Mouse (Mus musculus) CH12.LX (cell line): ENCODE measurements around the gene Hibadh.

Source experiments
- CHD2 ChIP-seq: IDR thresholded peaks from 2 replicates; pipeline ENCODE4 v1.6.1; 2011; ENCODE audit warnings: low read length, improper control_type of control experiment
- NRF1 ChIP-seq: IDR thresholded peaks from 2 replicates; pipeline ENCODE4 v1.6.1; 2014; ENCODE audit warnings: low read depth, mild to moderate bottlenecking, inconsistent platforms, low read length, improper control_type of control experiment, moderate library complexity

DNA sequence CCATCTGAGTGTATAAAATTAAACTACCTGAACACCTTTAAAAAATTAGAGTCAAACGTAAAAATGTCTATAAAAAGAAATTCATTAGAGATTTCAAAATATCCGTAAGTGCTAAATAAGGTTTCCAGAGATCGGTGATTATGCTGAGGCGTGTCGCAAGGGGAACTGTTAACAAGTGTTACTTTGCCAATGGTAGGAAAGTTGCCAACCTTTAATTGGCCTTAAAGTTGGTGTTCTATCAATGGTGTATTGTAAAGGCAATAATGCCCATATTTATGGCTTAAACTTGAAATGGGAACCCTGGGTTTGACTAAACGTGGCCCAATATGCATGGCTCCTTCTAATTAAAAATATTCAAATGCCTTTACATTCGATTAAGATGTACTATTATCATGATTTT, 33.5 kb upstream of the Hibadh start:
- TF ChIP-seq CHD2 = no peak
- no peak for TF ChIP-seq NRF1
